Mouse (Mus musculus): ENCODE measurements around the gene Aldh1a7.
A peak's percentile ranks its signal among the peaks of the same experiment; 100 is the strongest.
"Not testable (repeated sequence)": the region's sequence is repeated elsewhere in the genome, so short reads cannot be mapped to it uniquely, and the experiment has no call there.

The Aldh1a7 gene

GRCm38 (mm10) chr19:20727381-20727780 is at the start of gene Aldh1a7:
Gene Aldh1a7 (minus strand): TSS chr19:20727562.
- peak; percentile 54 for DNase-seq (ENCODE audit: extremely low read depth, low read depth, low spot score)

DNA sequence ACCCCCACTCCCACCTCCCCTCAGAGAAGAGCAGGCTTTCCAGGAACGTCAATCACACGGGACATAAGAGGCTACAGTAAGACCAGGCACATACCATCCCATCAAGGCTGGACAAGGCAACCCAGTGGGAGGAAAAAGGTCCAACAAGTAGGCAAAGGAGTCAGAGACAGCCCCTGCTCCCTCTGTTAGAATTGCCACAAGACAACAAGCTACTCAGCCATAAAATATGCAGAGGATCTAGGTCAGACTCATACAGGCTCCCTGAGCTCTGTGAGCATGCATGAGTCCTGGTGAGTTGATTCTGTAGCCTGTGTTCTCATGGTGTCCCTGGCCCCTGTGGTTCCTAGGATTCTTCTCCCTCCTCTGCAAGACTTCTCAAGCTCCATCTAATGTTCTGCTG is 48.3 kb upstream of the Aldh1a7 start:
- no peak for DNase-seq (ENCODE audit: extremely low read depth, low read depth, low spot score)

DNA sequence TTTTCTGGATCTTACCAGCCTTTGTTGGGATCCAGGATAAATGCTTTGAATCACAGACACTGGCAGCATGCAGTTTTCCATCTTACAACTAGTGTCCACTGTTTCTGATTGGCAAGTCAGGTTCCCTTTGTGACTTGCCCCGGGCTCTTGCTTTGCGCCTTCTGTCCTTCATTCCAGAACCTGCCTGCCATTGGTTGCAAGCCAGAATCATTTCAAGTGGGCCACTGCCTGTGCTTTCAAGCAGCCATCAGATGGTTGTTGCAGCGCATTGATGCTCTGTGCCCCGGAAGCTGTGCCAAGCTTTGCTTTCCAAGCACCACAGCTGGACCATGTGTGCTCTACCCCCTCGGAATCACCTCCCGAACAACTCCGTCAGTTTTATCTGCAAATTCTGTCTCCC is 46.6 kb upstream of the Aldh1a7 start:
- DNase-seq (ENCODE audit: extremely low read depth, low read depth, low spot score) = no peak

- no peak for DNase-seq (ENCODE audit: extremely low read depth, low read depth, low spot score)
These were observed 36.9 kb upstream of the Aldh1a7 start for GRCm38 (mm10) chr19:20764214-20764613.

- DNase-seq (ENCODE audit: extremely low read depth, low read depth, low spot score) = no peak
These were observed 34.5 kb upstream of the Aldh1a7 start for GRCm38 (mm10) chr19:20761675-20762426.

DNA sequence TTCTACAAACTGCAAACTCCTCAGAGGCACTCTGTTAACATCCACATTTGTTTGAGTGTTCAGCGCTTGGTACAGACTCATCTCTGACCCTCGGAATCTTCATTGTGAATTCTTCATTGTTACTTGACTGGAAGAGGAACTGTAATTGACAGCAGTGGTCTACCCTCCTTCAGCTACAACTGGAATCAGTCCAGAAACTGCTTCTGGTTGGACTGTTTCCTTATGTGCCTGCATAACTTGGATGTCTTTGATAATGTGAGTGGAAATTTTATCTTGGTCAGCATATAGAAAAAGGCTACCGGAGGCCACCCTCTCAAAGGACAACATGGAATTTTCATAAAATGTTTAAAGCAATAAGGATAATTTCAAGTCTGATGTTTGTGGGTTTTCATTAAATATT is 33.8 kb upstream of the Aldh1a7 start:
- DNase-seq (ENCODE audit: extremely low read depth, low read depth, low spot score) = no peak

DNA sequence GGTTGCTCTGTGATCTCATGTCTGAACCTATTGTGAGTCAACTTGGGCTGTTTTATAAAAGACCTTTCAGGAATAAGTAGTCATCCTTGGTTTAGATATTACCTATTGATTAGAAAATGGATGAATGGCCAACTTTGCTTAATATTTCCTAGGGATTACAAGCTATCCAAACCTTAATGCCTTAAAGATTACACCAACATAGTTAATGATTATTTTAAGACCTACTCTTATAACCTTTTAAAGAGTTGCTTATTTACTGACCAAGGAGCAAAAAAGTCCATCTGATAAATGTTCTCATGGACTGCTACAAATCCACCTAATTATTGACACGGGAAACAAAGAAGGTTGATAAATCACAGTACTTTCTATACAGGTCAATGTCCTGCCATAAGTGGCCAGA is 17.3 kb upstream of the Aldh1a7 start:
- no peak for DNase-seq (ENCODE audit: extremely low read depth, low read depth, low spot score)

DNA sequence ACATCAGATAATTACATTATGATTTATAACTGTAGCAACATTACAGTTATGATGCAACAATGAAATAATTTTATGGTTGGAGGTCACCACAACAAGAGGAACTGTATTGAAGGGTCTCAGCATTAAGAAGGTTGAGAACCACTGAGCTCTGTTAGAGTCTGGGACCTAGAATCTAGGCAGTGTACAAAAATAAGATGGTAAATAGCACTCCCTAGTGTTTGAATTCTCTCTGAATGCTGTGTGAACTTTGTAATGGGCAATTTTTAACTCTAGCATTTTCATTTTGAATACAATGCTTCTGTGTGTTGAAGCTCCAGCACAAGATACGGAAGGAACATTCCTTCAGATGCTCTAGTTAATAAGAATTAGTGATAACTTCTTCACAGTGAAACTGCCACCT is 916 bp upstream of the Aldh1a7 start:
- DNase-seq (ENCODE audit: extremely low read depth, low read depth, low spot score) = no peak

GRCm38 (mm10) chr19:20722913-20723312 is 4.4 kb downstream of the Aldh1a7 start:
- DNase-seq (ENCODE audit: extremely low read depth, low read depth, low spot score) = no peak

DNA sequence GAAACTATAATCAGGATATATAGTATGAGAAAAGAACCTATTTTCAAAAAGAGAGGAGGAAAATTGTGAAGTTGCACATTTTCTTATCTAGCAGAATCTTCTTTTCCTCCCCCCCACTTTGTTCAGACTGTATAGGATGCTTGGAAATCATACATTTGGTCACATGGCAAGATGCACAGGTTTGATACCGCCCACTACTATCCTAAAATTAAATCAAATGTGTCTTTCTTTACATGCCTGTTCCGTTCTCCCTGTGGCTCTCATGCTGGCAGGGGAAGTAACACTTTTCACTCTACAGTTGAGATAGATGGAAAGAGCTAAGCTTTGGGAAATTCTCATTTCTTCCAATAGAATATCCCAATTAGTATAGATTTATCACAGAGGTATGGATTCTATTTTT is 7.1 kb downstream of the Aldh1a7 start:
- DNase-seq (ENCODE audit: extremely low read depth, low read depth, low spot score) = no peak

DNA sequence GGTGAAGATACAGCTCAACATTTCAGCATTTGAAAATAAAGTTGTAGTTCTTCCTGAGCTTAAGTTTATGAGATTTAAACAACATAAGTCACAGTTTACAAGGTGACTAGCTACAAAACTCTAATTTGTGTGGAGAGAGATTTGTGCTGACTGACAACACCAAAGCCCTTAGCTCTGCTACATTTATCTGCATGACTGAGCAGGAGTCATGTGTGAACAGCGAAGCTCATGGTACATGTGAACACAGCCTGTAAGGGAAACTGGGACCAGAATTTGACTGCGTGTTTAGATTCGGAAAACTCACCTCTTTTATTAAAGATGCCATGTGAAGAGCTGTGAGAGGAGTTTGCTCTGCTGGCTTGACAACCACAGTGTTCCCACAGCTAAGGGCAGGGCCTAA is 11.7 kb downstream of the Aldh1a7 start:
- DNase-seq (ENCODE audit: extremely low read depth, low read depth, low spot score) = no peak

- peak; percentile 25 for DNase-seq (ENCODE audit: extremely low read depth, low read depth, low spot score)
These were observed 12.3 kb downstream of the Aldh1a7 start for GRCm38 (mm10) chr19:20715093-20715492.

DNA sequence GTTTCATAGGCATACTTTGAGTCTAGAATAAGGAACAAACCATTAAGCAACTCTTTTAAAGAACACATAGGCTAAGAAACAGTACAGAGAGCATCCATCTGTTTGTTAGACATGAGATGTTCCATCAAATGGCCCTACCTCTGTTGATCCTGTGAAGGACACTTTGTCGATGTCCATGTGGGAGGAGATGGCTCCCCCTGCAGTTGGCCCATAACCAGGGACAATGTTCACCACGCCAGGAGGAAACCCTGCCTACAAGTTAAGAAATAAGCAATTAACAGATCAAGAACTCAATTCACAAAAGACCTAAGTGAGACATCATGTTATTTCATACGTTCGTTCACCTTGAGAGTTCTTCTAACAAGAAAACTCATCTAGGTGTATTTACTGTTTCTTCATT is 12.8 kb downstream of the Aldh1a7 start:
- DNase-seq (ENCODE audit: extremely low read depth, low read depth, low spot score) = no peak

- DNase-seq (ENCODE audit: extremely low read depth, low read depth, low spot score) = no peak
These were observed 20.2 kb downstream of the Aldh1a7 start for GRCm38 (mm10) chr19:20707159-20707558.

DNA sequence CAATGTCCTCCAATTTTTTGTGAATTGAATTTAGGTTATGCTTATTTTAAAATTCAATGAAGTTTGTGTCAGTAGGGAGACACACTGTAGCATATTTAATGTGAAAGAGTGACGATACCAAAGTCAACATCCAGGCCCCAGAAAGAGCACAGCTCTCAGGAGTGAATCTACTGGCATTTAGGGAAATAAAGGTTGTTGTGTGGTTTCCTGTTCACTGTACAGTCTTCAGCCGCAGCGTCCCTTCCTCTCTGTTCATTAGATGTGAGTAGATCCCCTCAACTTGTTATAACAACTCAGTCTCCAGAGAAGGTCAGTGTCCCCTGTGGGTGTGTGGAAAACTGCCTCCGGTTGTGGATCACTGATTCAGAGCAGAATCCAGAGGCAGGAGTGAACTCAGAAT is 20.6 kb downstream of the Aldh1a7 start:
- no peak for DNase-seq (ENCODE audit: extremely low read depth, low read depth, low spot score)

DNA sequence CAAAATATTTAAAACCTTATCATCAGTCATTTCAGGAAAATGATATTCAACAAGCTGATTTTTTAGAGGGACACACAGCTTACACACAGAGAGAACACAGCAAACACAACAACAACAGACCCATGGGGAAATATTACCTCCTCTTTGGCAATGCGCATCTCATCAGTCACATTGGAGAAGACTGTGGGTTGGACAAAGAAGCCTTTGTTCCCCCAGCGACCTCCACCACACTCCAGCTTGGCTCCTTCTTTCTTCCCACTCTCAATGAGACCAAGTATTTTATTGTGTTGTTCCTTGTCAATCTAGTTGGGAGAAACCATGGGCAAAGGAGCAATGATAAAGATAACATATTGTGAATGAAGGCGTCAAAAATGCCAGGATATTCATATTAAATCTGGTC is 25.3 kb downstream of the Aldh1a7 start:
- DNase-seq (ENCODE audit: extremely low read depth, low read depth, low spot score) = no peak

DNA sequence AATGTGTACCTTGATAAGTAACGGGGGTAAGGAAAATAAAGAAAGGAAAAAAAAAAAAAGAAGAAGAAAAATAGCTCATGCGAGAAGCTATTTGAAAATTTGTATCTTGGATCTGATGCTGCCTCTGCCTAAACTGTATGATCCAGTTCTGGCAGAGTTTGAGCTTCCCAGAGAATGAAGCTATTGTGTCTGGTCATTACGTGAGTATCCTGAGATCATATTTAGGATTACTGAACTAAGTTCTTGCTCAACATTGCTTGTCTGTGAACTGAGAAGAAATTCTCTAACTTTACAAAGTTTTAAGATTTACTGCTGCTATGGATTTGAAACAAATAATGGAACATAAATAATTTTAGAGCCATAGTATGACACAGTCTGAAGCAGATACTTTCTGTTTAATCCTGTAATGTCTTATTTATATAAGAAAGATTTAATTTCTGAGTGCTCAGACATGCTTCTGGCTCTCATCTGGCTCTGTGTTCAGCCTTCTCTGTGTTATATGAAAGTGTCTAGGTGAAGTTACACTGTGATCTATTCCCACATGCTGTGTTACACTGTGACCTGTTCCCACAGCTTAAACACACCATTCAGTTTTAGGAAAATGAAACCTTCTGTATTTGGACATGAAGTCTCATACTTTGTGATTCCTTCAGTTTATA is 49.5 kb downstream of the Aldh1a7 start:
- DNase-seq (ENCODE audit: extremely low read depth, low read depth, low spot score) = no peak

DNA sequence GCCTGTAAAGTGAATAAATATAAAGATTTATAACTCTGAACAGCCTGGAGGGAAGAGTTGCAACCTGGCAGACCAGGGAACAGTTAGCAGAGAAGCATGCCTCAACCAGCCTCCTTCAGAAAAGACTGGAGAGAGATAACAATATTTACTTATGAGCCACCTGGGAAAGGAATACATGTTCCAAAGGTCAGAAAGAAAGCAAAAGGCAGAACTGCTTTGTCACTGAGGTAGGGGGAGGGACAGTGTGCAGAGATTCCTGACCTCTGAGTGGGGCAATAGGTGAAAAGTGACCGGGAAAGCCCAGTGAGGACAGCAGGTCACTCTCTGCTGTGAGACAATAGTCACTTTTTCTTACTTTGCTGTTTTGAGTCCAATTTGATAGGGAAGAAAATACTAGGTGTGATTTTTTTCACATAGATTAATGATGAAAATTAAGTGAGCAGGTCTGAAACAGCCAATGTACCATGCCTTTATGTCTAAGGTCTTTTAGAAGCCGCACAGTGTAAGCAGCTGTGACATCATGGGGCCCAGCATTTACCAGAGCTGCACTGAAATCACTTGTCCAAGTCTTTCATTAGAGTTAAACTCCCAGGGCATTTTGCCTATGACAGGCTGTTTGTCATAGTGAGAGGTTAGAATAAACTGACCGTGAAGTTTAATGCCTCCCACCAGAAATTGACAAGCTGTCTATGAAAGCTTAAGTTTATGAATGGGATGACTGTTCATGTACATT is 73.1 kb downstream of the Aldh1a7 start:
- DNase-seq (ENCODE audit: extremely low read depth, low read depth, low spot score) = no peak

GRCm38 (mm10) chr19:20653082-20653676 is 74.2 kb downstream of the Aldh1a7 start:
- DNase-seq (ENCODE audit: extremely low read depth, low read depth, low spot score) = peak; percentile 76

GRCm38 (mm10) chr19:20650008-20650407 is 77.4 kb downstream of the Aldh1a7 start:
- no peak for DNase-seq (ENCODE audit: extremely low read depth, low read depth, low spot score)

- not testable (repeated sequence) for DNase-seq (ENCODE audit: extremely low read depth, low read depth, low spot score)
These were observed 79.9 kb downstream of the Aldh1a7 start for GRCm38 (mm10) chr19:20647496-20647895.

- no peak for DNase-seq (ENCODE audit: extremely low read depth, low read depth, low spot score)
These were observed 83.0 kb downstream of the Aldh1a7 start for GRCm38 (mm10) chr19:20644346-20644745.

Data from fat pad, adult 2 months (tissue).